Mouse (Mus musculus): ENCODE data around the gene Nup133.

The Nup133 gene

GRCm38 (mm10) chr8:123847546-123847945 is 101.5 kb downstream of the Nup133 start:
- DNase-seq (ENCODE audit: low read depth, low spot score), result no peak

All from skeletal muscle tissue, adult 2 months (tissue).